Mouse (Mus musculus) heart, postnatal 25 days (tissue): ENCODE results near the gene Fam149b. TPM values are rescaled to one million over a fixed set of nuclear protein-coding genes. Genes with fewer than 3 reads are reported as not detected.
A peak's percentile ranks its signal among the peaks of the same experiment; 100 is the strongest.
"Not testable (repeated sequence)": the region's sequence is repeated elsewhere in the genome, so short reads cannot be mapped to it uniquely, and the experiment has no call there.

Experiments used
- DNase-seq: peaks from one replicate; pipeline ENCODE4 v3.0.0; 2022; ENCODE audit warnings: low spot score
- intact Hi-C: fragments of 180-260 bp; cut with DNase I; formaldehyde crosslinking; loops from one replicate; pipeline ENCODE4 v1.15.1; 2025
- total RNA-seq, 2 experiments: library from RNA; stranded (reverse); gene quantifications; 2 replicates each; pipeline ENCODE4 v1.2.3; 2021

Fam149b gene
- 10 to 100 TPM; 34.0 to 34.1 TPM for total RNA-seq

GRCm38 (mm10) chr14:20347991-20348541 lies at the start of gene Fam149b, which contains the start of gene Ecd:
Gene Fam149b (plus strand): TSS chr14:20348162.
Gene Ecd (minus strand): TSS chr14:20348121.
- peak; percentile 82 for DNase-seq
- intact Hi-C loops = loop anchor here (2.0 kb wide), 1 partner anchor 43 kb away; no protein-coding TSS in a partner anchor

GRCm38 (mm10) chr14:20305085-20305484 lies 42.9 kb upstream of the Fam149b start:
- intact Hi-C loops, DNase-seq: not testable (repeated sequence)

- DNase-seq = no peak
- intact Hi-C loops = no loop called here
Measured at GRCm38 (mm10) chr14:20315137-20315536, 32.8 kb upstream of the Fam149b start.

- DNase-seq = no peak
- intact Hi-C loops = no loop called here
Measured at GRCm38 (mm10) chr14:20319420-20319819, 28.5 kb upstream of the Fam149b start.

- no peak for DNase-seq
- intact Hi-C loops = no loop called here
Measured at GRCm38 (mm10) chr14:20324196-20324595, 23.8 kb upstream of the Fam149b start.

GRCm38 (mm10) chr14:20328474-20328873 lies 19.5 kb upstream of the Fam149b start:
- intact Hi-C loops = no loop called here
- DNase-seq = no peak

GRCm38 (mm10) chr14:20331316-20331715 lies 16.6 kb upstream of the Fam149b start:
- intact Hi-C loops = no loop called here
- no peak for DNase-seq

GRCm38 (mm10) chr14:20339415-20339814 lies 8.5 kb upstream of the Fam149b start:
- intact Hi-C loops = no loop called here
- DNase-seq = no peak

- DNase-seq = no peak
Measured at GRCm38 (mm10) chr14:20340149-20340548, 7.8 kb upstream of the Fam149b start.

GRCm38 (mm10) chr14:20340866-20341265 lies 7.1 kb upstream of the Fam149b start:
- intact Hi-C loops = no loop called here

More at GRCm38 (mm10) chr14:20340149-20340548, 7.8 kb upstream of the Fam149b start:
- intact Hi-C loops = no loop called here

GRCm38 (mm10) chr14:20345885-20346284 lies 2.1 kb upstream of the Fam149b start:
- intact Hi-C loops = no loop called here
- no peak for DNase-seq

More at GRCm38 (mm10) chr14:20340866-20341265, 7.1 kb upstream of the Fam149b start:
- no peak for DNase-seq

- intact Hi-C loops = no loop called here
- DNase-seq = no peak
Measured at GRCm38 (mm10) chr14:20347441-20347990, 446 bp upstream of the Fam149b start.

- DNase-seq = no peak
- intact Hi-C loops = no loop called here
Measured at GRCm38 (mm10) chr14:20363230-20363629, 15.3 kb downstream of the Fam149b start.

- intact Hi-C loops = no loop called here
- DNase-seq = no peak
Measured at GRCm38 (mm10) chr14:20368271-20368670, 20.3 kb downstream of the Fam149b start.

GRCm38 (mm10) chr14:20370798-20371197 lies 22.8 kb downstream of the Fam149b start:
- intact Hi-C loops = no loop called here
- DNase-seq = no peak

- intact Hi-C loops = no loop called here
Measured at GRCm38 (mm10) chr14:20371854-20372253, 23.9 kb downstream of the Fam149b start.

GRCm38 (mm10) chr14:20377112-20377521 lies 29.2 kb downstream of the Fam149b start:
- intact Hi-C loops = no loop called here
- DNase-seq = no peak

More at GRCm38 (mm10) chr14:20371854-20372253, 23.9 kb downstream of the Fam149b start:
- DNase-seq = no peak

GRCm38 (mm10) chr14:20378313-20379061 lies 30.5 kb downstream of the Fam149b start:
- DNase-seq = no peak
- intact Hi-C loops = no loop called here

GRCm38 (mm10) chr14:20379087-20379640 lies 31.2 kb downstream of the Fam149b start:
- no peak for DNase-seq
- intact Hi-C loops = no loop called here

GRCm38 (mm10) chr14:20379753-20380430 lies 31.9 kb downstream of the Fam149b start:
- intact Hi-C loops = no loop called here
- DNase-seq = no peak
